Mouse (Mus musculus) cerebellum, adult 2 months (tissue): Measurements from ENCODE around the gene Nkx2-3.

Experiments
- CTCF ChIP-seq: fragments of 200-500 bp; IDR thresholded peaks from 2 replicates; pipeline ENCODE4 v1.5.1; 2011; ENCODE audit warnings: low read depth, mild to moderate bottlenecking, control low read depth, low read length, moderate library complexity, borderline replicate concordance; ENCODE audit not compliant: insufficient read depth
- POLR2A ChIP-seq: fragments of 200-500 bp; IDR thresholded peaks from 2 replicates; pipeline ENCODE4 v1.6.1; 2011; ENCODE audit warnings: low read length, control low read depth, borderline replicate concordance; ENCODE audit not compliant: insufficient read depth

DNA sequence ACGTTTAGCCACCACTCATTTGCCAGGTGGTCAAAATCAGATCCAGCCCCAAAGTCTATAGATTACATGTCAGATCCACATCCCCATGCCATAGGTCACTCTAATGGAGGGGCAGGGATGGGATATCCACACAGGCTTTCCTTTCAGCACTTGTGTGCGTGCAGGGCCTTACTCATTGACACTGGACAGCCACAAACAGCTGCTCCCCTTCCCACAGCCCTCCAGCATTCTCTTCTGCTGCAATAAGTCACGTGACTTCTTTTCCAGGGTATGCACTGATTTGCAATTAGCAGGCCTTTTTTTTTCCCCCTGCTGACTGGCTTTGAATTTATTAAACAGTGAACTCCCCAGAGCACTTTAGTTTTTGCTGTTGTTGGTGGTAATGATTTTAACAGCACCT is 14.0 kb downstream of the Nkx2-3 start:
- TF ChIP-seq CTCF, result no peak
- TF ChIP-seq POLR2A, result no peak
